In genomic region chr1:182332090-182333034, GRCm38 (mm10) we compare ENCODE assay signal across 20 mouse cellular contexts. TPM values are rescaled to one million over a fixed set of nuclear protein-coding genes. Genes with fewer than 3 reads are reported as not detected.
A peak's percentile ranks its signal among the peaks of the same experiment; 100 is the strongest.
DNase-seq lines count a peak whose midpoint lies in the region; ATAC-seq lines count a peak whose summit lies in the region.
"Had no signal": no experiment of that assay in that cellular context is flagged by ENCODE, and none has a peak within 500 bp of the region (broad histone marks: within the 10 kb centered on the region; RNA-seq: fewer than 3 reads in every experiment).

No protein-coding gene starts in this region.

- peak; percentile 23 for DNase-seq in heart, adult 11 months
- no peak for DNase-seq in heart, adult 18-20 months
- no peak for DNase-seq in midbrain, embryonic 11.5 days (ENCODE audit: low spot score, missing footprints)
- no peak for DNase-seq in hindbrain, embryonic 14.5 days (ENCODE audit: low spot score)
- no peak for DNase-seq in thymus, postnatal 0 days (ENCODE audit: low spot score)
- no peak for DNase-seq in gastrocnemius, postnatal 14 days
- DNase-seq: adrenal gland, postnatal 36 days; cerebellum, adult 18-20 months; heart, postnatal 36 days; kidney, adult 9 months; kidney, postnatal 25 days; lung, adult 2 months; lung, postnatal 36 days; right cerebral cortex, postnatal 4 days; thymus, adult 2 months had no signal

- H3K9me3 ChIP-seq in midbrain, embryonic 12.5 days, result no peaks in the 10 kb centered on the region
- H3K9me3 ChIP-seq in midbrain, embryonic 11.5 days (ENCODE audit: control insufficient read depth, low read length), result no peaks in the 10 kb centered on the region
- no peaks in the 10 kb centered on the region for H3K9me3 ChIP-seq in hindbrain, embryonic 14.5 days (ENCODE audit: control insufficient read depth, low read length)
- H3K9me3 ChIP-seq: embryonic facial prominence, embryonic 12.5 days; intestine, embryonic 15.5 days; limb, embryonic 15.5 days; midbrain, embryonic 10.5 days had no signal

- H3K27me3 ChIP-seq in midbrain, embryonic 12.5 days, result no peaks in the 10 kb centered on the region
- H3K27me3 ChIP-seq in midbrain, embryonic 11.5 days (ENCODE audit: control insufficient read depth, insufficient read depth, low read length), result no peaks in the 10 kb centered on the region
- H3K27me3 ChIP-seq in hindbrain, embryonic 14.5 days (ENCODE audit: control insufficient read depth, insufficient read depth, low read length), result no peaks in the 10 kb centered on the region
- H3K27me3 ChIP-seq: embryonic facial prominence, embryonic 12.5 days; intestine, embryonic 15.5 days; limb, embryonic 15.5 days had no signal

- intact Hi-C loops in gastrocnemius, postnatal 14 days (cut with DNase I; ENCODE audit: low total_unique reads), result no loop called here

- no peak overlapping the region for H3K4me2 ChIP-seq in midbrain, embryonic 12.5 days (replicated peaks)
- no peak overlapping the region for H3K4me2 ChIP-seq in midbrain, embryonic 11.5 days
- H3K4me2 ChIP-seq in hindbrain, embryonic 14.5 days (replicated peaks), result no peak overlapping the region
- H3K4me2 ChIP-seq: embryonic facial prominence, embryonic 12.5 days; intestine, embryonic 15.5 days; limb, embryonic 15.5 days had no signal

- WGBS in midbrain, embryonic 12.5 days, result 97% methylated on average over 5 of the region's 5 CpGs
- 90% methylated on average over 5 of the region's 5 CpGs for WGBS in midbrain, embryonic 11.5 days
- 92% methylated on average over 5 of the region's 5 CpGs for WGBS in hindbrain, embryonic 14.5 days

- H3K4me1 ChIP-seq in midbrain, embryonic 12.5 days, result peaks cover 7% of the 10 kb centered on the region
- no peaks in the 10 kb centered on the region for H3K4me1 ChIP-seq in midbrain, embryonic 11.5 days (ENCODE audit: control insufficient read depth, insufficient read depth, low read length)
- peaks cover 10% of the 10 kb centered on the region; the same call in 1 of the 2 replicates for H3K4me1 ChIP-seq in hindbrain, embryonic 14.5 days (replicated peaks; ENCODE audit: control insufficient read depth, insufficient read depth, low read length)
- H3K4me1 ChIP-seq: embryonic facial prominence, embryonic 12.5 days; intestine, embryonic 15.5 days; limb, embryonic 15.5 days had no signal

- no peak overlapping the region for H3K4me3 ChIP-seq in midbrain, embryonic 12.5 days
- no peak overlapping the region for H3K4me3 ChIP-seq in midbrain, embryonic 11.5 days (ENCODE audit: low read depth, low read length)
- H3K4me3 ChIP-seq in hindbrain, embryonic 14.5 days (replicated peaks; ENCODE audit: low read length), result no peak overlapping the region
- H3K4me3 ChIP-seq: embryonic facial prominence, embryonic 12.5 days; intestine, embryonic 15.5 days; limb, embryonic 15.5 days; midbrain, embryonic 10.5 days had no signal

- H3K9ac ChIP-seq in midbrain, embryonic 12.5 days (replicated peaks), result 0 out of 2 replicates have a peak overlapping the region, but pooled peaks have one; percentile 8
- H3K9ac ChIP-seq in midbrain, embryonic 11.5 days (ENCODE audit: low read length), result no peak overlapping the region
- 0 out of 2 replicates have a peak overlapping the region, but pooled peaks have one; percentile 20 for H3K9ac ChIP-seq in hindbrain, embryonic 14.5 days
- H3K9ac ChIP-seq: embryonic facial prominence, embryonic 12.5 days; intestine, embryonic 15.5 days; limb, embryonic 15.5 days had no signal

- no peak overlapping the region for H3K27ac ChIP-seq in midbrain, embryonic 12.5 days (replicated peaks)
- no peak overlapping the region for H3K27ac ChIP-seq in midbrain, embryonic 11.5 days (ENCODE audit: low read depth, low read length)
- peak overlapping the region; percentile 51; the same call in 1 of the 2 replicates for H3K27ac ChIP-seq in hindbrain, embryonic 14.5 days
- H3K27ac ChIP-seq: embryonic facial prominence, embryonic 12.5 days; intestine, embryonic 15.5 days; limb, embryonic 15.5 days; midbrain, embryonic 10.5 days had no signal

- peaks cover 21% of the 10 kb centered on the region for H3K36me3 ChIP-seq in midbrain, embryonic 12.5 days
- peaks cover 7% of the 10 kb centered on the region; the same call in 1 of the 2 replicates for H3K36me3 ChIP-seq in midbrain, embryonic 11.5 days (ENCODE audit: control insufficient read depth, insufficient read depth, low read length)
- peaks cover 33% of the 10 kb centered on the region for H3K36me3 ChIP-seq in hindbrain, embryonic 14.5 days (replicated peaks; ENCODE audit: control insufficient read depth, insufficient read depth)
- H3K36me3 ChIP-seq: intestine, embryonic 15.5 days had no signal

- ATAC-seq in midbrain, embryonic 12.5 days (ENCODE audit: low FRiP score, low read depth), result no peak
- no peak for ATAC-seq in midbrain, embryonic 11.5 days (ENCODE audit: low FRiP score)
- no peak; the same call in 1 of the 2 replicates for ATAC-seq in hindbrain, embryonic 14.5 days (ENCODE audit: low FRiP score)
- ATAC-seq: intestine, embryonic 15.5 days had no signal

RNA-seq across cellular contexts. Expression of gene Fbxo28, which starts 9.1 kb away (rescaled TPM):
- 10 to 100 TPM; 20.7 to 22.5 TPM for total RNA-seq in heart, adult 18-20 months (2021)
- polyA plus RNA-seq in midbrain, embryonic 12.5 days (2016; fragmentation: Nextera tagmentation; extraction: Ambion mirVana), result 32.9 and 36.4 TPM in 2 replicates
- 29.7 and 32.1 TPM in 2 replicates for polyA plus RNA-seq in midbrain, embryonic 11.5 days (2014; fragmentation: Nextera tagmentation; extraction: Ambion mirVana)
- 35.8 and 40.2 TPM in 2 replicates for polyA plus RNA-seq in hindbrain, embryonic 14.5 days (2014; fragmentation: Nextera tagmentation; extraction: Ambion mirVana)
- 25.9 and 31.5 TPM in 2 replicates for polyA plus RNA-seq in thymus, postnatal 0 days (2015; fragmentation: Nextera tagmentation; extraction: Ambion mirVana)
- 10 to 100 TPM; 19.2 to 19.4 TPM for total RNA-seq in gastrocnemius, postnatal 14 days (2021)

RNA-seq across cellular contexts. Expression of gene Degs1, which starts 49.8 kb away (rescaled TPM):
- 10 to 100 TPM; 59.4 to 62.4 TPM for total RNA-seq in heart, adult 18-20 months (2021)
- 60.5 and 62.3 TPM in 2 replicates for polyA plus RNA-seq in midbrain, embryonic 12.5 days (2016; fragmentation: Nextera tagmentation; extraction: Ambion mirVana)
- 68.5 and 76.2 TPM in 2 replicates for polyA plus RNA-seq in midbrain, embryonic 11.5 days (2014; fragmentation: Nextera tagmentation; extraction: Ambion mirVana)
- 102 and 115 TPM in 2 replicates for polyA plus RNA-seq in hindbrain, embryonic 14.5 days (2014; fragmentation: Nextera tagmentation; extraction: Ambion mirVana)
- polyA plus RNA-seq in thymus, postnatal 0 days (2015; fragmentation: Nextera tagmentation; extraction: Ambion mirVana), result 137 and 149 TPM in 2 replicates
- 10 to 100 TPM; 27.6 to 31.7 TPM for total RNA-seq in gastrocnemius, postnatal 14 days (2021)
